Mouse (Mus musculus) T-helper 17 cell (primary cell): ENCODE measurements at regions not wholly inside any gene's neighbourhood (a gene's known extent, or its start where the extent isn't known, plus 50 kb on each side); places are given as distances from the start of the nearest gene placed in this dataset.

Experiments used
- in situ Hi-C, 2 experiments: fragments of 300-600 bp; cut with MboI, MseI; formaldehyde crosslinking; loops; 1 replicate in 1 of 2; 2 replicates in 1 of 2; pipeline ENCODE4 v1.15.1; 2025; ENCODE audit warnings: high pct_unique_total_duplicates in 2 of 2

GRCm38 (mm10) chr12:62404558-62404957 is 881.6 kb downstream of the Lrfn5 start:
- in situ Hi-C loops = no loop called here

GRCm38 (mm10) chr12:62428692-62429091 is 905.7 kb downstream of the Lrfn5 start:
- in situ Hi-C loops = no loop called here

- in situ Hi-C loops = loop anchor here in 1 of 2 experiments (10.0 kb wide), 1 partner anchor 1246 kb away; no protein-coding TSS in a partner anchor
Observed at GRCm38 (mm10) chr12:62450618-62451017, 927.7 kb downstream of the Lrfn5 start.

- in situ Hi-C loops = no loop called here
Observed at GRCm38 (mm10) chr12:62483382-62483781, 960.4 kb downstream of the Lrfn5 start.

GRCm38 (mm10) chr12:62528524-62528923 is 1005.6 kb downstream of the Lrfn5 start:
- in situ Hi-C loops = no loop called here

- in situ Hi-C loops = no loop called here
Observed at GRCm38 (mm10) chr12:62552384-62552783, 1029.4 kb downstream of the Lrfn5 start.

GRCm38 (mm10) chr12:62554622-62555021 is 1031.7 kb downstream of the Lrfn5 start:
- in situ Hi-C loops = no loop called here

GRCm38 (mm10) chr12:62563799-62564198 is 1040.8 kb downstream of the Lrfn5 start:
- in situ Hi-C loops = no loop called here
